Mouse (Mus musculus) stomach, postnatal 0 days (tissue): ENCODE measurements around the gene Camsap1. TPM values are rescaled to one million over a fixed set of nuclear protein-coding genes. Genes with fewer than 3 reads are reported as not detected.

Experiments used
- ATAC-seq: fragments of 200-750 bp; cut with Nextera tagmentation; 2 replicates; pipeline ENCODE4 v1.8.0; 2017; ENCODE audit not compliant: low FRiP score, low TSS enrichment
- DNase-seq: peaks from one replicate; pipeline ENCODE4 v3.0.0-alpha.2; 2016; ENCODE audit warnings: low spot score
- H3K27ac ChIP-seq: fragments of 300-500 bp; sonication (generic); replicated peaks from 2 replicates; pipeline ENCODE4 v1.5.1; 2014; ENCODE audit warnings: mild to moderate bottlenecking, control low read depth
- H3K27me3 ChIP-seq: fragments of 300-500 bp; sonication (generic); 2 replicates; pipeline ENCODE4 v1.6.1; 2014; ENCODE audit warnings: low read length; ENCODE audit not compliant: control insufficient read depth, insufficient read depth
- H3K36me3 ChIP-seq: fragments of 300-500 bp; sonication (generic); 2 replicates; pipeline ENCODE4 v1.6.1; 2014; ENCODE audit warnings: low read length, mixed read lengths; ENCODE audit not compliant: control insufficient read depth, insufficient read depth
- H3K4me1 ChIP-seq: fragments of 300-500 bp; sonication (generic); replicated peaks from 2 replicates; pipeline ENCODE4 v1.6.1; 2014; ENCODE audit warnings: antibody characterized with exemption; ENCODE audit not compliant: control insufficient read depth, insufficient read depth
- H3K4me2 ChIP-seq: fragments of 300-500 bp; sonication (generic); replicated peaks from 2 replicates; pipeline ENCODE4 v1.6.1; 2014; ENCODE audit warnings: low read depth, mild to moderate bottlenecking, control low read depth, moderate library complexity
- H3K4me3 ChIP-seq: fragments of 300-500 bp; sonication (generic); 2 replicates; pipeline ENCODE4 v1.5.1; 2014; ENCODE audit warnings: low read depth, low read length, control low read depth
- H3K9ac ChIP-seq: fragments of 300-500 bp; sonication (generic); 2 replicates; pipeline ENCODE4 v1.6.1; 2014; ENCODE audit warnings: mild to moderate bottlenecking, low read length, control low read depth, mixed read lengths
- H3K9me3 ChIP-seq: fragments of 300-500 bp; sonication (generic); 2 replicates; pipeline ENCODE4 v1.6.1; 2016; ENCODE audit warnings: low read length; ENCODE audit not compliant: control insufficient read depth
- CTCF ChIP-seq: IDR thresholded peaks from 2 replicates; pipeline ENCODE4 v1.5.1; 2016; ENCODE audit warnings: antibody characterized with exemption, low read depth, mild to moderate bottlenecking, moderate library complexity
- EP300 ChIP-seq: optimal IDR thresholded peaks from 2 replicates; pipeline ENCODE3; 2016; ENCODE audit warnings: antibody characterized with exemption
- WGBS: fragments of 180-500 bp; shearing (Covaris S2); extraction: QIAGEN DNeasy Blood & Tissue Kit; methylation state at CpG from one replicate; pipeline ENCODE4 v1.1.7; 2014; 5-methylcytosine and 5-hydroxymethylcytosine counted together
- polyA plus RNA-seq: library from polyadenylated mRNA; unstranded; fragments of >200 nt; fragmentation: Nextera tagmentation; extraction: Ambion mirVana; gene quantifications from 2 replicates; pipeline ENCODE4 v1.2.1, GENCODE M21; 2015

Gene Camsap1
- polyA plus RNA-seq, 1 experiment from 2014 or later: 6.5 TPM

DNA sequence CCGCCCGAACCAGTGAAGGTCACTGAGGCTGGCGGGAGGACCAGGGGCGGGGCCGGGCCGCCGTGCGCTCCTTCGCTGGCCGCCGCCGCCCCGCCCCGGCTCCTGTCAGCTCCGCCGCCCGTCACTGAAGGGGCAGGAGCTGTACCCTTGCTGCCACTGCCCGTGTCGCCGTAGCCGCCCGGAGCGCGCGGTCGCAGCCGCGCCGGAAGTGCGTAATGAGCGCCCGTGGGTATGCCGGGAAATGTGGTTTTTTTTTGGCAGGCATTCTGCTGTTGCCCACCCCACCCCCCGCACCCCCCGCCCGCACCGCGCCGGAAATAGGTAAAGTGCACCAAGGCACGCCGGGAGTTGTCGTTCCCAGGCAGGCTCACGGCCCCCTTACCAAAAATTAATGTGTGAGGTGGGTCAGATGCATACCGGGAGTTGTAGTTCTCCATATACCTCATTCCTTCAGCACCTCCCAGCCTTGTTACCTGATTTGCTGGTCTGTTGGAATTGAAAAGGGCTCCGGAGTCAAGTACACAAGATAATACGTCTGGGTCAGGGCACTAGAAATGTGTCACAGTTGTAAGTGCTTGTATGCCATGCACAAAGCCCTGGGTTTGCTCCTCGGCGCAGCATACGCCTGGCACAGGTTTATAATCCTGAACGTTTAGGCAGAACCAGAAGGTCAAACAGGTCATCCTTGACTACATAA lies 38.6 kb upstream of the Camsap1 start, which contains the start of gene Ubac1:
Gene Ubac1, minus strand, starts transcription at position 187 of the 697 bp plus-strand sequence.
- DNase-seq: peak; percentile 92
- H3K27ac ChIP-seq: peak within 1 kb of the TSS; percentile 91
- ATAC-seq: peak; percentile 94
- H3K4me1 ChIP-seq: peaks cover 8% of the 10 kb centered on the region; the same call in 1 of the 2 replicates
- no peak for TF ChIP-seq EP300
- no peak; the same call in 1 of the 2 replicates for TF ChIP-seq CTCF
- H3K9ac ChIP-seq: peak within 1 kb of the TSS; percentile 77
- no peaks in the 10 kb centered on the region for H3K27me3 ChIP-seq
- no peaks in the 10 kb centered on the region for H3K9me3 ChIP-seq
- WGBS: 5% methylated on average over 38 of the region's 50 CpGs
- peak within 1 kb of the TSS; percentile 82 for H3K4me2 ChIP-seq
- H3K4me3 ChIP-seq: peak within 1 kb of the TSS; percentile 79
- H3K36me3 ChIP-seq: no peaks in the 10 kb centered on the region

DNA sequence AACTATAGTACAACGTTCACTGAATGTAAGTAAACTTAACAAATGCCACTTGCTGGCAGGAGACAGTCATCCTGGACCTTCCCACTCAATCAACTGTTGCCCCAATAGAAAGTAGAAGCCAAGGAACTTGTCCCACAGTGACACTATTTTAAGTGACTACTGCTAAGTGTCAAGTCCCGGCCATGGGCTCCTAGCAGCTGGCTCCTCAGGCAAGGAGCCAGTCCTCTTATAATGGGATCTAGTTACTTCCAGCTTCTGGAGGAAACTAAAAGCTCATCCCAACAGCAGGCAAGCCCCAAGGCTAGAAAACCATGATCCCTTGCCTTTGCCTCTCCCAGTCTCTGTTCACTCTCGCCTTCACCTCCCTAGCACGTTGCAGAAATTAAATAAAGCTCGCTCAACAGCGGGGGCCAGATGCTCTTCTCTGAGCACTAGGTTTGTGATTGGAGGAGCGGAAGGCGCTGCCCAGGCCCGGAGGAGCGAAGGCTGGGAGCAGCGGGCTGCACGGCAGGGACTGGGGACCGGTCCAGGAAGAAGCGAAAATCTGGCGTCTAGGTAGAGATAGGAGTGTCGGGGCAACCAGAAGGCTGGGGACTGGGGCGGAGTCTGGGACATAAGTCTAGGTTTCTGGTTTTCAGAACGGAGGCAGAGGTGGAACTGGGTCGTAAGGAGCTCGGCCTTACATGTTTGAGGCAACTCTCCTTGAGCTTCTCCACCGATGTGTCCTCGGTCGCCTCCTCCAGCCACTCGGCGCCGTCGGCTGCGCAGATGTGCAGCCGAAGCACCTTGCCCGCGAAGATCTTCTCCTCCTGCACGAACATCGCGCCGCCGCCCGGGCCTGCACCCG lies 37.9 kb upstream of the Camsap1 start:
- peak overlapping the region; percentile 77 for H3K9ac ChIP-seq
- peak; percentile 33 for ATAC-seq
- H3K36me3 ChIP-seq: no peaks in the 10 kb centered on the region
- peak; percentile 55 for DNase-seq
- TF ChIP-seq CTCF (no peak), EP300 (no peak)
- H3K27ac ChIP-seq: peak overlapping the region; percentile 91
- H3K9me3 ChIP-seq: no peaks in the 10 kb centered on the region
- H3K4me2 ChIP-seq: peak overlapping the region; percentile 82
- H3K4me1 ChIP-seq: peaks cover 8% of the 10 kb centered on the region; the same call in 1 of the 2 replicates
- WGBS: 1% methylated on average over 38 of the region's 38 CpGs
- H3K27me3 ChIP-seq: no peaks in the 10 kb centered on the region
- peak overlapping the region; percentile 79 for H3K4me3 ChIP-seq

DNA sequence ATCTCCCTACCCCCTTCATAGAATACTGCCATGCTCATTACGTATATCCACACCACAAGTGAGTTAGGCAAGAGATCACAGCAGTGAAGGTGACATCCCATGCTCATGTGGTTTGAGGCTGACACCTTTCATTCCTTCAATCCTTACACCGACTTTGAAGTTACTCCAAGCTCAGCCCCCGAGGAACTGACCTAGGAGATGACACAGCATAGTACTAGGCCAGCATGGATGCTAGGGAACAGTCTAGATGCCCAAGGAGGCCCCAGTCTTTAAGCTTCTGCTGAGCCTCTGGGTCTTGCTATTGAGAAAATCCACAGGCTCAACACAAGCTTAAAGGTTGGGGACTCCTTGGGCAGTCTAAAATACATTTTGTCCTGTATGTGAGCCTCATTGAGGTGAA lies 36.8 kb upstream of the Camsap1 start:
- no peak overlapping the region for H3K9ac ChIP-seq
- H3K4me3 ChIP-seq: peak overlapping the region; percentile 2; the same call in 1 of the 2 replicates
- no peak overlapping the region for H3K27ac ChIP-seq
- H3K9me3 ChIP-seq: no peaks in the 10 kb centered on the region
- DNase-seq (no peak), ATAC-seq (no peak)
- H3K27me3 ChIP-seq: no peaks in the 10 kb centered on the region
- no peak for TF ChIP-seq CTCF
- no peak for TF ChIP-seq EP300
- WGBS: 78% methylated on average over 3 of the region's 3 CpGs
- H3K4me2 ChIP-seq: peak overlapping the region; percentile 82; the same call in 1 of the 2 replicates
- peaks cover 8% of the 10 kb centered on the region; the same call in 1 of the 2 replicates for H3K4me1 ChIP-seq
- H3K36me3 ChIP-seq: no peaks in the 10 kb centered on the region; the same call in 1 of the 2 replicates

DNA sequence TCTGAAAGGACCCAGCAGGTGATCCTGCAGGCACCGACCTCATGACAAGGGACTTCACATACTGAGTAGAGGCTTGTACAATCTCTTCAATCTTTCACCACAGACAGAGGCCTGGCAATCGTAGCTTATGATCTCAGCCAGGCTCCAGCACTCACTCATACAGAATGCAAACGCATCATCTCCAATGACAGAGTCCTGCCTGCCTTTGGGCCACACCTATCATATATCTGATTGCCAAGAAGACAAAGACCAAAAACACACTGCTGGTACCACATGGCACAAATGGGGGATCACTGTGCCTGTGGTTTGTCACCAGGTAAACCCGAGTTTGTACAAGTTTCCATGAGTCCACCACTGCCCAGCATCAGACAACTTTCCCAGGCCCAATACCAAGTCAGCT lies 34.2 kb upstream of the Camsap1 start:
- no peaks in the 10 kb centered on the region for H3K27me3 ChIP-seq
- H3K27ac ChIP-seq: no peak overlapping the region
- no peak overlapping the region for H3K4me3 ChIP-seq
- no peak overlapping the region for H3K9ac ChIP-seq
- no peak for ATAC-seq
- no peaks in the 10 kb centered on the region for H3K9me3 ChIP-seq
- no peak for DNase-seq
- H3K36me3 ChIP-seq: peaks cover 5% of the 10 kb centered on the region
- 72% methylated on average over 4 of the region's 4 CpGs for WGBS
- H3K4me2 ChIP-seq: no peak overlapping the region
- H3K4me1 ChIP-seq: peaks cover 8% of the 10 kb centered on the region; the same call in 1 of the 2 replicates
- TF ChIP-seq EP300 (no peak), CTCF (no peak)

DNA sequence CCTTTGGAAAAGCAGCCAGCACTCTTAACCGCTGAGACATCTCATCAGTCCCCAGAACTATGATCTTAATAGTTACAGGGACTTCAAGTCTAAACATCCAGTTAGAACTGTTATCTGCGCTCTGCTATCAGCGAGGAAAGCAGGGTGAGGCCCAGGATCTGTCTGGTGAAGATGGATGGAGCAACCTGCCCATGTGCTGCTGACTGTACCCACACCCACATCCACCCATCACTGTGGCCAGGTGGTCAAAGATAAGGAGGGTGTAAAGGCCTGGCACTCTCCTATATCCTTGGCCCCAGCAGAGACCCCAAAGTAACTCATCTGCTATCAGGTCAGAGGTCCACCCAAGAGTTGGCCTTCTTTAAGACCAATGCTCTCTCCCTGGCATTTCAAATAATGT lies 30.6 kb upstream of the Camsap1 start:
- no peak for DNase-seq
- no peak for ATAC-seq

More for the DNA sequence above, 30.6 kb upstream of the Camsap1 start:
- no peak overlapping the region for H3K27ac ChIP-seq
- no peaks in the 10 kb centered on the region for H3K4me1 ChIP-seq
- no peaks in the 10 kb centered on the region for H3K27me3 ChIP-seq
- H3K9ac ChIP-seq: no peak overlapping the region
- no peak overlapping the region for H3K4me3 ChIP-seq
- no peak overlapping the region for H3K4me2 ChIP-seq
- TF ChIP-seq EP300 (no peak), CTCF (no peak)
- no peaks in the 10 kb centered on the region for H3K9me3 ChIP-seq
- WGBS: 81% methylated on average over 3 of the region's 3 CpGs
- H3K36me3 ChIP-seq: peaks cover 24% of the 10 kb centered on the region
